Mouse (Mus musculus) C2C12 (cell line): ENCODE results near the gene Nceh1. TPM values are rescaled to one million over a fixed set of nuclear protein-coding genes. Genes with fewer than 3 reads are reported as not detected.

ENCODE experiments used
- H3K27me3 ChIP-seq: one replicate; pipeline ENCODE4 v1.6.1; 2011; ENCODE audit not compliant: control insufficient read depth, insufficient read depth, insufficient read length
- H3K36me3 ChIP-seq: one replicate; pipeline ENCODE4 v1.6.1; 2011; ENCODE audit not compliant: control insufficient read depth, insufficient read depth
- H3K4me3 ChIP-seq: one replicate; pipeline ENCODE4 v1.5.1; 2011; ENCODE audit warnings: mild to moderate bottlenecking, control low read depth; ENCODE audit not compliant: poor library complexity, insufficient read depth, severe bottlenecking
- H3K79me2 ChIP-seq: one replicate; pipeline ENCODE4 v1.6.1; 2011; ENCODE audit not compliant: control insufficient read depth, insufficient read depth
- H3K79me3 ChIP-seq: one replicate; pipeline ENCODE4 v1.6.1; 2011; ENCODE audit warnings: low read depth, control low read depth
- H3ac ChIP-seq: one replicate; pipeline ENCODE3; 2011; ENCODE audit warnings: low read depth; ENCODE audit not compliant: control insufficient read depth, insufficient read length
- CEBPB ChIP-seq: IDR thresholded peaks from one replicate; pipeline ENCODE4 v1.6.1; 2011; ENCODE audit warnings: low read depth, mild to moderate bottlenecking, control low read depth, moderate library complexity
- CTCF ChIP-seq: IDR thresholded peaks from one replicate; pipeline ENCODE4 v1.5.1; 2011; ENCODE audit not compliant: control insufficient read depth, insufficient read depth, insufficient read length
- FOSL1 ChIP-seq: IDR thresholded peaks from one replicate; pipeline ENCODE4 v1.8.0; 2011; ENCODE audit warnings: mild to moderate bottlenecking, low read length; ENCODE audit not compliant: poor library complexity, insufficient read depth, severe bottlenecking
- MAX ChIP-seq: IDR thresholded peaks from one replicate; pipeline ENCODE4 v1.6.1; 2011; ENCODE audit warnings: mild to moderate bottlenecking, control low read depth
- MYOD1 ChIP-seq: IDR thresholded peaks from one replicate; pipeline ENCODE4 v1.6.1; 2011; ENCODE audit warnings: low read depth; ENCODE audit not compliant: control insufficient read depth, insufficient read length
- MYOG ChIP-seq: IDR thresholded peaks from one replicate; pipeline ENCODE4 v1.6.1; 2011; ENCODE audit not compliant: control insufficient read depth, insufficient read length; ENCODE audit errors: extremely low read depth
- USF1 ChIP-seq: IDR thresholded peaks from one replicate; pipeline ENCODE4 v1.6.1; 2011; ENCODE audit warnings: low read depth, mild to moderate bottlenecking, control low read depth, moderate library complexity
- polyA plus RNA-seq: library from polyadenylated mRNA; unstranded; fragments of >200 nt; fragmentation: generic; extraction: Trizol; gene quantifications from one replicate; pipeline ENCODE4 v1.2.1, GENCODE M21; 2012; ENCODE audit warnings: missing spikeins

Nceh1 gene
- polyA plus RNA-seq, 1 experiment = 8.3 TPM

- no peaks in the 10 kb centered on the region for H3K79me3 ChIP-seq
- no peak overlapping the region for H3ac ChIP-seq
- no peak overlapping the region for H3K4me3 ChIP-seq
- H3K36me3 ChIP-seq = no peaks in the 10 kb centered on the region
- H3K79me2 ChIP-seq = no peaks in the 10 kb centered on the region
- TF ChIP-seq MAX = no peak
- TF ChIP-seq MYOG = no peak
- TF ChIP-seq MYOD1 = no peak
- no peak for TF ChIP-seq FOSL1
- TF ChIP-seq USF1 = no peak
- no peak for TF ChIP-seq CTCF
- TF ChIP-seq CEBPB = no peak
- no peaks in the 10 kb centered on the region for H3K27me3 ChIP-seq
Observed at GRCm38 (mm10) chr3:27188386-27188785, 5.6 kb downstream of the Nceh1 start.

GRCm38 (mm10) chr3:27189320-27190261 is 6.8 kb downstream of the Nceh1 start:
- no peaks in the 10 kb centered on the region for H3K79me2 ChIP-seq
- no peak overlapping the region for H3K4me3 ChIP-seq
- TF ChIP-seq MAX (no peak), MYOG (no peak), USF1 (no peak), FOSL1 (no peak), CEBPB (no peak), MYOD1 (no peak), CTCF (no peak)
- H3ac ChIP-seq = no peak overlapping the region
- H3K36me3 ChIP-seq = no peaks in the 10 kb centered on the region
- H3K79me3 ChIP-seq = no peaks in the 10 kb centered on the region
- H3K27me3 ChIP-seq = no peaks in the 10 kb centered on the region

DNA sequence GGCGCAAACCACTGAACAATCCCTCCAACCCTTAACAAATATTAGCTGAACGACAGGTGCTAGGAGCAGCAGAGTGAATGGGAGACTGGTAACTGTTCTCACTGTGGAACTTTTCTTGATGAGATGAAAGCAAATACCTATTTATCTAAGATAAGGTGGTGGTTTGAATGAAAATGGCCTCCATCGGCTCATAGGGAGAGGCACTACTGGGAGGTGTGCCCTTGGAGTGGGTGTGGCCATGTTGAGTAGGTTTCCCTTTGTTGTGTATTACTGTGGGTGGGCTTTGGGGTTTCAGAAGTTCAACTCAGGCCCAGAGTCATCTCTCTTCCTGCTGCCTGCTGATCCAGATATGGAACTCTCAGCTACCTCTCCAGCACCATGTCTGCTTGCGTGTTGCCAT is 8.1 kb downstream of the Nceh1 start:
- H3K27me3 ChIP-seq = no peaks in the 10 kb centered on the region
- no peaks in the 10 kb centered on the region for H3K79me2 ChIP-seq
- no peak overlapping the region for H3ac ChIP-seq
- no peaks in the 10 kb centered on the region for H3K36me3 ChIP-seq
- TF ChIP-seq MAX (no peak), USF1 (no peak), MYOD1 (no peak), CTCF (no peak), CEBPB (no peak), FOSL1 (no peak), MYOG (no peak)
- H3K79me3 ChIP-seq = no peaks in the 10 kb centered on the region
- no peak overlapping the region for H3K4me3 ChIP-seq

- Histone ChIP-seq H3K27me3 (no peaks in the 10 kb centered on the region), H3K79me2 (no peaks in the 10 kb centered on the region), H3K4me3 (no peak overlapping the region), H3K36me3 (no peaks in the 10 kb centered on the region), H3K79me3 (no peaks in the 10 kb centered on the region), H3ac (no peak overlapping the region)
- TF ChIP-seq CEBPB = no peak
- no peak for TF ChIP-seq CTCF
- TF ChIP-seq FOSL1 = no peak
- no peak for TF ChIP-seq MYOD1
- TF ChIP-seq MYOG = no peak
- no peak for TF ChIP-seq MAX
- TF ChIP-seq USF1 = no peak
Observed at GRCm38 (mm10) chr3:27191856-27192255, 9.1 kb downstream of the Nceh1 start.

- Histone ChIP-seq H3K27me3 (no peaks in the 10 kb centered on the region), H3K79me3 (no peaks in the 10 kb centered on the region), H3K4me3 (no peak overlapping the region), H3K79me2 (no peaks in the 10 kb centered on the region), H3K36me3 (no peaks in the 10 kb centered on the region), H3ac (no peak overlapping the region)
- TF ChIP-seq MAX = no peak
- TF ChIP-seq CTCF = no peak
- TF ChIP-seq MYOG = no peak
- TF ChIP-seq CEBPB = no peak
- TF ChIP-seq MYOD1 = no peak
- TF ChIP-seq USF1 = no peak
- no peak for TF ChIP-seq FOSL1
Observed at GRCm38 (mm10) chr3:27193844-27194317, 11.1 kb downstream of the Nceh1 start.
